27 mouse cellular contexts compared by ENCODE assay signal in the genomic region with DNA sequence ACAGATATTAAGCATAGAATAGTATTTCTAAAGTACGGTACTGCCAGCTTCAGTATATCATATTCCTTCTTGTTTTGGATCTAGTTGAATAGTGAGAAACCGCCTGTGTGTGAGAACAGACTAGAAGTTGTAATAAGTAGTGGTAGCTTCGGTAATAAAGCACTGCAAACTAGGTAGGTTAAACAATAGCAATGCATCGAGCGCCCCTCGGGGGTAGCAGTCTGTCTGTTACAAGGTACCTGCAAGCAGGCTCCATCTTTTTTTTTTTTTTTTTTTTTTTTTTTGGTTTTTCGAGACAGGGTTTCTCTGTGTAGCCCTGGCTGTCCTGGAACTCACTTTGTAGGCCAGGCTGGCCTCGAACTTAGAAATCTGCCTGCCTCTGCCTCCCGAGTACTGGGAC. TPM values are rescaled to one million over a fixed set of nuclear protein-coding genes. Genes with fewer than 3 reads are reported as not detected.
DNase-seq lines count a peak whose midpoint lies in the region; ATAC-seq and TF ChIP-seq lines count a peak whose summit lies in the region.
"Not testable (repeated sequence)": the region's sequence is repeated elsewhere in the genome, so short reads cannot be mapped to it uniquely, and the experiment has no call there.
"Had no signal": no experiment of that assay in that cellular context is flagged by ENCODE, and none has a peak within 500 bp of the region (broad histone marks: within the 10 kb centered on the region; RNA-seq: fewer than 3 reads in every experiment).

No protein-coding gene starts in this region.

- intact Hi-C loops in heart, adult 2 months (cut with DNase I) = loop anchor here (10.0 kb wide), 1 partner anchor 109 kb away; a partner anchor contains a TSS

- TF ChIP-seq EP300 in CH12.LX (IDR thresholded peaks at IDR 0.05; ENCODE audit: low read length); heart, adult 2 months (IDR thresholded peaks at IDR 0.05; ENCODE audit: insufficient read depth, low read depth, low read length): not testable (repeated sequence)

- in situ Hi-C loops in CH12.LX (cut with MboI; ENCODE audit: low pct_ligation_motif_present, low pct_unique_long_range_greater_than_20kb, low sequenced_read_pairs) = not testable (repeated sequence)

- not testable (repeated sequence) for H3K79me2 ChIP-seq in CH12.LX (replicated peaks; ENCODE audit: control insufficient read depth, extremely low read depth, insufficient read depth, poor library complexity, severe bottlenecking); heart, adult 2 months (replicated peaks; ENCODE audit: control insufficient read depth, insufficient read depth, low read length)

- ATAC-seq in common myeloid progenitor, adult 5-6 weeks (replicated peaks; ENCODE audit: low read depth, poor library complexity, severe bottlenecking) = peak; percentile 62; the same call in 1 of the 2 replicates
- peak; percentile 58; the same call in 1 of the 2 replicates for ATAC-seq in megakaryocyte progenitor cell, adult 5-6 weeks (replicated peaks; ENCODE audit: poor library complexity)

- TF ChIP-seq CTCF in CH12.LX (conservative IDR thresholded peaks at IDR 0.05 in 1 of 2, IDR thresholded peaks at IDR 0.05 in 1 of 2; ENCODE audit: low read depth in 2 of 2, low read length in 2 of 2) = peak in 1 of 2 experiments; percentile 58; a peak in 2 of 4 replicates
- peak; percentile 40 for TF ChIP-seq CTCF in heart, adult 2 months (IDR thresholded peaks at IDR 0.05)

- H3K4me3 ChIP-seq in CH12.LX (replicated peaks in 1 of 3; ENCODE audit: low read depth in 2 of 3, low read length in 2 of 3, poor library complexity in 1 of 3); heart, adult 2 months: not testable (repeated sequence)

- DNase-seq in A20 (ENCODE audit: low read depth, low spot score) (peak; percentile 23), CH12.LX (ENCODE audit: extremely low read depth) (peak; percentile 27), R1 (ENCODE audit: low read depth, low spot score) (peak; percentile 12)
- peak in 1 of 2 experiments; percentile 11 for DNase-seq in heart, adult 2 months

- not testable (repeated sequence) for H3K4me1 ChIP-seq in CH12.LX (ENCODE audit: control insufficient read depth in 1 of 2, insufficient read depth in 2 of 2); heart, adult 2 months (ENCODE audit: control insufficient read depth, insufficient read depth, low read length)

- H3K9ac ChIP-seq in CH12.LX (ENCODE audit: insufficient read depth, low read depth); heart, adult 2 months (ENCODE audit: low read depth, low read length): not testable (repeated sequence)

- TF ChIP-seq RAD21 in CH12.LX (IDR thresholded peaks at IDR 0.05; ENCODE audit: low read depth, low read length) = peak; percentile 50

- not testable (repeated sequence) for TF ChIP-seq POLR2A in CH12.LX (IDR thresholded peaks at IDR 0.05; ENCODE audit: low read depth, low read length); heart, adult 2 months (IDR thresholded peaks at IDR 0.05; ENCODE audit: insufficient read depth, low read depth, low read length)

- not testable (repeated sequence) for H3K27me3 ChIP-seq in CH12.LX (replicated peaks); heart, adult 2 months (ENCODE audit: control insufficient read depth, insufficient read depth, low read length)

- 76% methylated on average over 9 of the region's 9 CpGs for WGBS in heart, adult 2 months

- dilution Hi-C loops in CH12.LX (cut with MboI; ENCODE audit: extremely low pct_ligation_motif_present, extremely low pct_unique_long_range_greater_than_20kb, low sequenced_read_pairs) = not testable (repeated sequence)

- not testable (repeated sequence) for H3K27ac ChIP-seq in CH12.LX (ENCODE audit: insufficient read depth, low read depth); heart, adult 2 months

- H3K36me3 ChIP-seq in CH12.LX (replicated peaks in 1 of 2; ENCODE audit: control insufficient read depth in 1 of 2, insufficient read depth in 1 of 2, low read length in 1 of 2); heart, adult 2 months (ENCODE audit: control insufficient read depth, insufficient read depth, low read length): not testable (repeated sequence)

- not testable (repeated sequence) for H3K4me2 ChIP-seq in CH12.LX (ENCODE audit: insufficient read depth, low read depth, poor library complexity, severe bottlenecking)

- not testable (repeated sequence) for H3K9me3 ChIP-seq in CH12.LX (replicated peaks; ENCODE audit: low read length)

TF ChIP-seq in CH12.LX, 34 proteins besides CTCF, POLR2A, EP300 and RAD21:
- peak; percentile 17; the same call in 1 of the 2 replicates for TF ChIP-seq SMC3 (IDR thresholded peaks at IDR 0.05; ENCODE audit: low read depth, low read length)
- TF ChIP-seq ZNF384 (IDR thresholded peaks at IDR 0.05; ENCODE audit: low read depth, low read length) = peak; percentile 88
TF ChIP-seq in CH12.LX: peak in this region for 2; not testable (repeated sequence) for 32.

RNA-seq across cellular contexts. Expression of a gene that starts 20.8 kb away (rescaled TPM):
- total RNA-seq in CH12.LX (2012; rRNA removed) = not detected in 2 replicates
- not detected in 2 replicates for total RNA-seq in CH12.LX (2014; rRNA removed)
- not detected in 2 replicates for polyA plus RNA-seq in CH12.LX (2012; ENCODE audit: insufficient read length, low read depth)
- total RNA-seq in common myeloid progenitor, adult 5-6 weeks (2017) = not detected in 2 replicates
- not detected for total RNA-seq in heart, adult 2 months (2021)
- polyA plus RNA-seq in heart, adult 2 months (2012; rRNA removed) = not detected in 2 replicates
- not detected in 2 replicates for total RNA-seq in megakaryocyte progenitor cell, adult 5-6 weeks (2015)
- not detected in 2 replicates for total RNA-seq in megakaryocyte progenitor cell, adult 5-6 weeks (2017)
- total RNA-seq: adrenal gland, adult 18-20 months; adrenal gland, postnatal 10 days; adrenal gland, postnatal 36 days; gastrocnemius, postnatal 36 days; granulocyte monocyte progenitor cell, adult 5-6 weeks; heart, postnatal 10 days; heart, postnatal 36 days; MEL had no signal
- polyA plus RNA-seq: CD4-positive, CD25-positive, alpha-beta regulatory T cell, adult 4 months; cerebellum, adult 2 months; cortical plate, adult 2 months; embryonic facial prominence, embryonic 10.5 days; embryonic facial prominence, embryonic 13.5 days; erythroblast, embryonic 14.5 days; forebrain, embryonic 15.5 days; heart, embryonic 12.5 days; heart, embryonic 15.5 days; hindbrain, embryonic 10.5 days; hindbrain, embryonic 13.5 days; hindbrain, embryonic 16.5 days; intestine, embryonic 15.5 days had no signal
